In the genomic region with DNA sequence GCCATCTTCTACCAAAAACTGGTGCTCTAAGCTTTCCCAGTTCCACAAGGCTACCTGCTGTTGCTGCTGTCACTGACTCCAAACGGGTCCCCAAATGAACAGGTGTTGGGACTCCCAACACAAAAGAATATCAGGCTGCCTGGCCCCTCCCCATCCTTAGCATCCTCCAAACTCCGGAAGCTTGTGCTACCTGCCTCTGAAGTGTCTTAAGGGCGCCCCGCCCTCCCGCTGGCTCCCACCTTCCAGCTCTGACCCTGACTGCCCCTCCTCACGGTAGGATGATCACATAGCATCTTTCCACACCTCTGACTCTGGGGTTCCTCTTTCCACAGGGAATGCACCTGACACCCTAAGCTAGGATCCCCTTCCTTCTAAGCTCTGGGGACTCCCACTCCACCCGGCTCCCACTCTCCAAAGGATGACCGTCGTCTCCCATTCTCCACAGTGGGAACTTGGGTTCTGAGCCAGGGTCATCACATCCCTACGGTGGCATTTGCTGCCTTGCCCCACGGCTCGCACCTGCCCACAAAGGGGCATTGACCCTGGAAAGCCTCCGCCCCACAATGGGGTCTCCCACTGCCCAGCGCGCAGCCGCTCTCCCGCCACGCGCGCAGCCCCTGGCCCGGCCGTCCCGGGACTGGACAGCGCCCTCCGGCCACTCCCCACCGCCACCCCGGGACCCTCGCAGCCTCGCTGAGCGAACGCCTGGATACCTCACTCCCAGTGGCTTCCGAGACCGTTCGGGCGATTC, we compare ENCODE assay signal across 8 mouse cellular contexts. TPM values are rescaled to one million over a fixed set of nuclear protein-coding genes. Genes with fewer than 3 reads are reported as not detected.
DNase-seq lines count a peak whose midpoint lies in the region; ATAC-seq and TF ChIP-seq lines count a peak whose summit lies in the region.

No protein-coding gene starts in this region.

- peak overlapping the region; percentile 99 for H3K4me3 ChIP-seq in embryonic facial prominence, embryonic 15.5 days (replicated peaks)
- peak overlapping the region; percentile 100 for H3K4me3 ChIP-seq in limb, embryonic 13.5 days
- H3K4me3 ChIP-seq in small intestine, adult 2 months (ENCODE audit: low read depth, low read length): peak overlapping the region; percentile 81

- H3K27me3 ChIP-seq in embryonic facial prominence, embryonic 15.5 days: no peaks in the 10 kb centered on the region
- no peaks in the 10 kb centered on the region for H3K27me3 ChIP-seq in limb, embryonic 13.5 days
- H3K27me3 ChIP-seq in small intestine, adult 2 months (ENCODE audit: control insufficient read depth, insufficient read depth, low read length): no peaks in the 10 kb centered on the region

- no peak for DNase-seq in frontal cortex, postnatal 25 days (ENCODE audit: low spot score in 2 of 2)
- DNase-seq in A20 (ENCODE audit: low read depth, low spot score) (peak; percentile 51), adipocyte (ENCODE audit: low spot score) (no peak)
- DNase-seq in left cerebral cortex, postnatal 14 days (ENCODE audit: low spot score in 2 of 2): no peak

- peaks cover 22% of the 10 kb centered on the region for H3K4me1 ChIP-seq in embryonic facial prominence, embryonic 15.5 days
- H3K4me1 ChIP-seq in limb, embryonic 13.5 days: peaks cover 20% of the 10 kb centered on the region
- peaks cover 18% of the 10 kb centered on the region for H3K4me1 ChIP-seq in small intestine, adult 2 months (ENCODE audit: control insufficient read depth, insufficient read depth, insufficient read length, low read length)

- peak; percentile 14; the same call in 1 of the 2 replicates for ATAC-seq in frontal cortex, adult (ENCODE audit: low TSS enrichment)
- ATAC-seq in embryonic facial prominence, embryonic 15.5 days (ENCODE audit: insufficient number of reproducible peaks, low FRiP score, low TSS enrichment, low read depth): peak; percentile 58
- ATAC-seq in limb, embryonic 13.5 days (ENCODE audit: low FRiP score, low read depth): 0 out of 2 replicates have a peak, but pooled peaks have one; percentile 5

- H3K36me3 ChIP-seq in embryonic facial prominence, embryonic 15.5 days: peaks cover 58% of the 10 kb centered on the region
- H3K36me3 ChIP-seq in limb, embryonic 13.5 days: peaks cover 65% of the 10 kb centered on the region
- peaks cover 55% of the 10 kb centered on the region for H3K36me3 ChIP-seq in small intestine, adult 2 months (ENCODE audit: control insufficient read depth, insufficient read depth, low read length)

- peak overlapping the region; percentile 78 for H3K27ac ChIP-seq in embryonic facial prominence, embryonic 15.5 days (replicated peaks)
- H3K27ac ChIP-seq in limb, embryonic 13.5 days: peak overlapping the region; percentile 58; the same call in 1 of the 2 replicates
- no peak overlapping the region for H3K27ac ChIP-seq in small intestine, adult 2 months (ENCODE audit: insufficient read depth, low read depth, low read length)

- no peak for TF ChIP-seq CTCF in small intestine, adult 2 months (IDR thresholded peaks at IDR 0.05; ENCODE audit: extremely low read depth, insufficient read length, insufficient replicate concordance, low read depth, low read length)

- peak overlapping the region; percentile 90 for H3K9ac ChIP-seq in embryonic facial prominence, embryonic 15.5 days
- H3K9ac ChIP-seq in limb, embryonic 13.5 days: peak overlapping the region; percentile 96

- H3K4me2 ChIP-seq in embryonic facial prominence, embryonic 15.5 days (replicated peaks): peak overlapping the region; percentile 94
- peak overlapping the region; percentile 98 for H3K4me2 ChIP-seq in limb, embryonic 13.5 days (replicated peaks)

- intact Hi-C loops in left cerebral cortex, postnatal 14 days (cut with DNase I): no loop called here

- TF ChIP-seq POLR2A in small intestine, adult 2 months (IDR thresholded peaks at IDR 0.05; ENCODE audit: low read depth, low read length): no peak

- no peaks in the 10 kb centered on the region for H3K9me3 ChIP-seq in embryonic facial prominence, embryonic 15.5 days (replicated peaks)
- H3K9me3 ChIP-seq in limb, embryonic 13.5 days: no peaks in the 10 kb centered on the region

- WGBS in embryonic facial prominence, embryonic 15.5 days: under 1% methylated on average over 35 of the region's 35 CpGs
- WGBS in limb, embryonic 13.5 days: 1% methylated on average over 35 of the region's 35 CpGs
- WGBS in small intestine, adult 2 months: 1% methylated on average over 35 of the region's 35 CpGs

RNA-seq across cellular contexts. Expression of gene Lypla2, which starts 0.4 kb away (rescaled TPM):
- polyA plus RNA-seq in embryonic facial prominence, embryonic 15.5 days (2015; fragmentation: Nextera tagmentation; extraction: Ambion mirVana): 119 and 126 TPM in 2 replicates
- polyA plus RNA-seq in limb, embryonic 13.5 days (2015; fragmentation: Nextera tagmentation; extraction: Ambion mirVana): 121 and 124 TPM in 2 replicates
- 79.6 and 166 TPM in 2 replicates for polyA plus RNA-seq in small intestine, adult 2 months (2012; rRNA removed)
- total RNA-seq in left cerebral cortex, postnatal 14 days (2021): 10 to 100 TPM; 82.2 to 91.6 TPM

RNA-seq across cellular contexts. Expression of gene Gale, which starts 8.5 kb away (rescaled TPM):
- 44.7 and 48.0 TPM in 2 replicates for polyA plus RNA-seq in embryonic facial prominence, embryonic 15.5 days (2015; fragmentation: Nextera tagmentation; extraction: Ambion mirVana)
- polyA plus RNA-seq in limb, embryonic 13.5 days (2015; fragmentation: Nextera tagmentation; extraction: Ambion mirVana): 49.1 and 51.9 TPM in 2 replicates
- polyA plus RNA-seq in small intestine, adult 2 months (2012; rRNA removed): 116 and 163 TPM in 2 replicates
- 10 to 100 TPM; 26.2 to 31.6 TPM for total RNA-seq in left cerebral cortex, postnatal 14 days (2021)

RNA-seq across cellular contexts. Expression of gene Pithd1, which starts 15.1 kb away (rescaled TPM):
- polyA plus RNA-seq in embryonic facial prominence, embryonic 15.5 days (2015; fragmentation: Nextera tagmentation; extraction: Ambion mirVana): 52.7 and 56.7 TPM in 2 replicates
- polyA plus RNA-seq in limb, embryonic 13.5 days (2015; fragmentation: Nextera tagmentation; extraction: Ambion mirVana): 57.0 and 58.7 TPM in 2 replicates
- polyA plus RNA-seq in small intestine, adult 2 months (2012; rRNA removed): 32.2 and 60.0 TPM in 2 replicates
- 10 to 100 TPM; 71.5 to 72.5 TPM for total RNA-seq in left cerebral cortex, postnatal 14 days (2021)

RNA-seq across cellular contexts. Expression of gene Hmgcl, which starts 25.7 kb away (rescaled TPM):
- polyA plus RNA-seq in embryonic facial prominence, embryonic 15.5 days (2015; fragmentation: Nextera tagmentation; extraction: Ambion mirVana): 78.2 and 79.8 TPM in 2 replicates
- polyA plus RNA-seq in limb, embryonic 13.5 days (2015; fragmentation: Nextera tagmentation; extraction: Ambion mirVana): 89.8 and 93.5 TPM in 2 replicates
- polyA plus RNA-seq in small intestine, adult 2 months (2012; rRNA removed): 50.3 and 76.6 TPM in 2 replicates
- 10 to 100 TPM; 28.3 to 30.9 TPM for total RNA-seq in left cerebral cortex, postnatal 14 days (2021)

RNA-seq across cellular contexts. Expression of gene Eloa, which starts 49.6 kb away (rescaled TPM):
- polyA plus RNA-seq in embryonic facial prominence, embryonic 15.5 days (2015; fragmentation: Nextera tagmentation; extraction: Ambion mirVana): 43.0 and 44.8 TPM in 2 replicates
- 41.1 and 45.1 TPM in 2 replicates for polyA plus RNA-seq in limb, embryonic 13.5 days (2015; fragmentation: Nextera tagmentation; extraction: Ambion mirVana)
- polyA plus RNA-seq in small intestine, adult 2 months (2012; rRNA removed): 3.6 and 6.2 TPM in 2 replicates
- total RNA-seq in left cerebral cortex, postnatal 14 days (2021): 10 to 100 TPM; 27.6 to 28.2 TPM

Comparison
In these comparisons a context has a peak if more than half of its experiments do, and no peak if none do; other contexts are left out.
1. ATAC-seq: peak in every context shown above with its lines; median percentile 58 in embryonic facial prominence, embryonic 15.5 days; 14 in frontal cortex, adult; 5 in limb, embryonic 13.5 days.